Comparison of ENCODE assay signal across 15 mouse cellular contexts in genomic region chr3:129544217-129544616, GRCm38 (mm10).
"Had no signal": no experiment of that assay in that cellular context is flagged by ENCODE, and none has a peak within 500 bp of the region (broad histone marks: within the 10 kb centered on the region; RNA-seq: fewer than 3 reads in every experiment).

No protein-coding gene starts in this region.

- H3K27me3 ChIP-seq: lung, embryonic 15.5 days; megakaryocyte, embryonic 14.5 days; midbrain, embryonic 13.5 days; midbrain, embryonic 15.5 days; neural tube, embryonic 12.5 days; stomach, embryonic 15.5 days had no signal

- H3K9me3 ChIP-seq: lung, embryonic 15.5 days; midbrain, embryonic 13.5 days; midbrain, embryonic 15.5 days; neural tube, embryonic 12.5 days had no signal

- H3K4me3 ChIP-seq: lung, embryonic 15.5 days; megakaryocyte, embryonic 14.5 days; midbrain, embryonic 13.5 days; midbrain, embryonic 15.5 days; neural tube, embryonic 12.5 days; stomach, embryonic 15.5 days had no signal

- H3K4me1 ChIP-seq: lung, embryonic 15.5 days; neural tube, embryonic 12.5 days had no signal

- H3K9ac ChIP-seq: liver, postnatal 0 days; lung, embryonic 15.5 days; midbrain, embryonic 13.5 days; midbrain, embryonic 15.5 days; neural tube, embryonic 12.5 days; stomach, embryonic 15.5 days had no signal

- H3K27ac ChIP-seq: lung, embryonic 15.5 days; macrophage; midbrain, embryonic 13.5 days; midbrain, embryonic 15.5 days; neural tube, embryonic 12.5 days; stomach, embryonic 15.5 days; stomach, postnatal 0 days had no signal

- DNase-seq: liver, postnatal 0 days; lung, adult 2 months; lung, postnatal 14 days; lung, postnatal 36 days; right cerebral cortex, postnatal 14 days; thymus, postnatal 14 days; thymus, postnatal 36 days had no signal

- H3K36me3 ChIP-seq: lung, embryonic 15.5 days had no signal
